Mouse (Mus musculus): ENCODE measurements around the gene Zfp64. TPM values are rescaled to one million over a fixed set of nuclear protein-coding genes. Genes with fewer than 3 reads are reported as not detected.

The Zfp64 gene
- polyA plus RNA-seq, 1 experiment from 2014 or later, result 28.0 TPM

DNA sequence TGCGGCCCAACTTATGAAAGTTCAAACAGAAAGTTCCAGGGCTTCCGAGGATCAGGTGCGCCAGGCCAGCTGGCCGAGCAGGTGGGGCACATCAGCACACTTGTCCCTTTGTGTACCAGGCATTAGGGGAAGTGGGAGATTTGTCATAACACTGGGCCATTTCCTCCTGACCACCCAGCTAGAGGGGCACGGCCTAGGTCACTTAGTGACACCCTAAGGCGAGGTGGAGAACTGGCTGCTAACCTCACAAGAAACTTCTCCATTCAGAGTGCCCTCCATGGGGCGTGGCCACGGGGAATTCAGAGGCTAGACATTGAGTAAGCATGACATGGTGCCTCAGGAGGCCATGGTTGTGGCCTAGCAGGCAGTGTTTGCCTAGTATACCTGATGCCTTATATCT, 70.7 kb downstream of the Zfp64 start:
- H3K9ac ChIP-seq (ENCODE audit: low read length), result no peak overlapping the region
- TF ChIP-seq CTCF (IDR thresholded peaks at IDR 0.05; ENCODE audit: low read depth) (no peak), EP300 (optimal IDR thresholded peaks at IDR 0.05) (no peak)
- H3K4me3 ChIP-seq (ENCODE audit: low read depth, low read length), result no peak overlapping the region
- no peak overlapping the region for H3K4me2 ChIP-seq (replicated peaks; ENCODE audit: low read depth)
- H3K9me3 ChIP-seq (ENCODE audit: control insufficient read depth, low read length), result no peaks in the 10 kb centered on the region
- WGBS, result 25% methylated on average over 8 of the region's 8 CpGs
- ATAC-seq (ENCODE audit: low FRiP score, low TSS enrichment), result peak; percentile 35
- H3K27me3 ChIP-seq (ENCODE audit: control insufficient read depth, insufficient read depth, low read length), result no peaks in the 10 kb centered on the region
- peak; percentile 32 for DNase-seq (ENCODE audit: low spot score)
- no peaks in the 10 kb centered on the region for H3K36me3 ChIP-seq (ENCODE audit: control insufficient read depth, insufficient read depth, low read length)
- H3K4me1 ChIP-seq (replicated peaks; ENCODE audit: control insufficient read depth, insufficient read depth), result no peaks in the 10 kb centered on the region
- no peak overlapping the region for H3K27ac ChIP-seq (replicated peaks)

DNA sequence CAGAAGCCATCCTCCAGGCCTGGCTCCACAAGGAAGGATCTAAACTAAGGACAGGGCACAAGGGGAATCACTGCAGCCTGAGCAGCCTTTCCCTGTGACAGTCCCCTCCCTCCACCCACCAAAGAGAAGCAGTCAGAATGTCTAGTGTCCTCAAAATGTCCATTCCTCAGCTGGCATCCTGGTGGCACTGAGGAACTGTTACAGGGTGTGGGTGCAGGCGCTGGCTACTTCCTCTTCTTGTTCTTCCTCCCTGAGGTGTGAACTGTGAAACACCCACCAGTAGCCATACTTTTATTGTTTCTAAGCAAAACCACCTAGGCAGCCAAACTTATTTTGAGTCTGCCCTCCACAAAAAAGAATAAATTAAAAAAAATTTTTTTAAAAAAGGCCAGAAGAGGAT, 72.4 kb downstream of the Zfp64 start:
- TF ChIP-seq EP300 (optimal IDR thresholded peaks at IDR 0.05) (no peak), CTCF (IDR thresholded peaks at IDR 0.05; ENCODE audit: low read depth) (no peak)
- no peak overlapping the region for H3K9ac ChIP-seq (ENCODE audit: low read length)
- WGBS, result 90% methylated on average over 1 of the region's 1 CpGs

GRCm38 (mm10) chr2:168881927-168882326, 73.5 kb downstream of the Zfp64 start:
- Histone ChIP-seq H3K36me3 (ENCODE audit: control insufficient read depth, insufficient read depth, low read length) (no peaks in the 10 kb centered on the region), H3K4me3 (ENCODE audit: low read depth, low read length) (no peak overlapping the region), H3K27me3 (ENCODE audit: control insufficient read depth, insufficient read depth, low read length) (no peaks in the 10 kb centered on the region), H3K4me1 (replicated peaks; ENCODE audit: control insufficient read depth, insufficient read depth) (no peaks in the 10 kb centered on the region), H3K9ac (ENCODE audit: low read length) (no peak overlapping the region), H3K4me2 (replicated peaks; ENCODE audit: low read depth) (no peak overlapping the region), H3K9me3 (ENCODE audit: control insufficient read depth, low read length) (no peaks in the 10 kb centered on the region), H3K27ac (replicated peaks) (no peak overlapping the region)
- TF ChIP-seq EP300 (optimal IDR thresholded peaks at IDR 0.05), result no peak
- TF ChIP-seq CTCF (IDR thresholded peaks at IDR 0.05; ENCODE audit: low read depth), result peak; percentile 79
- no peak for DNase-seq (ENCODE audit: low spot score)
- whole genome bisulfite sequencing, result 53% methylated on average over 5 of the region's 5 CpGs
- no peak for ATAC-seq (ENCODE audit: low FRiP score, low TSS enrichment)

More for the DNA sequence above, 72.4 kb downstream of the Zfp64 start:
- no peak for DNase-seq (ENCODE audit: low spot score)
- Histone ChIP-seq H3K27ac (replicated peaks) (no peak overlapping the region), H3K36me3 (ENCODE audit: control insufficient read depth, insufficient read depth, low read length) (no peaks in the 10 kb centered on the region), H3K4me3 (ENCODE audit: low read depth, low read length) (no peak overlapping the region), H3K4me1 (replicated peaks; ENCODE audit: control insufficient read depth, insufficient read depth) (no peaks in the 10 kb centered on the region), H3K27me3 (ENCODE audit: control insufficient read depth, insufficient read depth, low read length) (no peaks in the 10 kb centered on the region), H3K9me3 (ENCODE audit: control insufficient read depth, low read length) (no peaks in the 10 kb centered on the region), H3K4me2 (replicated peaks; ENCODE audit: low read depth) (no peak overlapping the region)
- no peak for ATAC-seq (ENCODE audit: low FRiP score, low TSS enrichment)

GRCm38 (mm10) chr2:168879573-168879972, 75.8 kb downstream of the Zfp64 start:
- Histone ChIP-seq H3K9me3 (ENCODE audit: control insufficient read depth, low read length) (no peaks in the 10 kb centered on the region), H3K36me3 (ENCODE audit: control insufficient read depth, insufficient read depth, low read length) (no peaks in the 10 kb centered on the region), H3K27me3 (ENCODE audit: control insufficient read depth, insufficient read depth, low read length) (no peaks in the 10 kb centered on the region), H3K4me2 (replicated peaks; ENCODE audit: low read depth) (no peak overlapping the region), H3K27ac (replicated peaks) (no peak overlapping the region), H3K4me3 (ENCODE audit: low read depth, low read length) (no peak overlapping the region), H3K4me1 (replicated peaks; ENCODE audit: control insufficient read depth, insufficient read depth) (no peaks in the 10 kb centered on the region), H3K9ac (ENCODE audit: low read length) (no peak overlapping the region)
- 84% methylated on average over 10 of the region's 10 CpGs for WGBS
- TF ChIP-seq CTCF (IDR thresholded peaks at IDR 0.05; ENCODE audit: low read depth) (peak; percentile 44), EP300 (optimal IDR thresholded peaks at IDR 0.05) (no peak)
- DNase-seq (ENCODE audit: low spot score) (no peak), ATAC-seq (ENCODE audit: low FRiP score, low TSS enrichment) (no peak)

- WGBS, result 40% methylated on average over 8 of the region's 8 CpGs
- ATAC-seq (ENCODE audit: low FRiP score, low TSS enrichment) (peak; percentile 58; the same call in 1 of the 2 replicates), DNase-seq (ENCODE audit: low spot score) (peak; percentile 48)
- H3K4me3 ChIP-seq (ENCODE audit: low read depth, low read length), result no peak overlapping the region
- no peak overlapping the region for H3K27ac ChIP-seq (replicated peaks)
- TF ChIP-seq CTCF (IDR thresholded peaks at IDR 0.05; ENCODE audit: low read depth), result no peak
- TF ChIP-seq EP300 (optimal IDR thresholded peaks at IDR 0.05), result no peak
- no peak overlapping the region for H3K9ac ChIP-seq (ENCODE audit: low read length)
- no peaks in the 10 kb centered on the region for H3K36me3 ChIP-seq (ENCODE audit: control insufficient read depth, insufficient read depth, low read length)
- no peaks in the 10 kb centered on the region for H3K9me3 ChIP-seq (ENCODE audit: control insufficient read depth, low read length)
- no peaks in the 10 kb centered on the region for H3K4me1 ChIP-seq (replicated peaks; ENCODE audit: control insufficient read depth, insufficient read depth)
- H3K4me2 ChIP-seq (replicated peaks; ENCODE audit: low read depth), result no peak overlapping the region
- H3K27me3 ChIP-seq (ENCODE audit: control insufficient read depth, insufficient read depth, low read length), result no peaks in the 10 kb centered on the region
Observed at GRCm38 (mm10) chr2:168878708-168879107, 76.7 kb downstream of the Zfp64 start.

DNA sequence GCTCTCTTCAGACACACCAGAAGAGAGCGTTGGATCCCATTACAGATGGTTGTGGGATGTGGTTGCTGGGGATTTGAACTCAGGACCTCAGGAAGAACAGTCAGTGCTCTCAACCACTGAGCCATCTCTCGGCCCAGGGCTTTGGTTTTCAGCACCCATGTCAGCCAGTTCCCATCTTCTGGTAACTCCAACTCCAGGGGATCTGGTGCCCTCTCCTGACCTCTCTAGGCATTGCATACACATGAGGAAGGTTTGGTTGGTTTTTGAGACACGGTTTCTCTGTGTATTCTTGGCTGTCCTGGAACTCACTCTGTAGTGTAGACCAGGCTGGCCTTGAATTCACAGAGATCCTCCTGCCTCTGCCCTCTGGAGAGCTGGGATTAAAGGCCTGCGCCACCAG, 77.2 kb downstream of the Zfp64 start:
- H3K4me3 ChIP-seq (ENCODE audit: low read depth, low read length), result no peak overlapping the region
- H3K9me3 ChIP-seq (ENCODE audit: control insufficient read depth, low read length), result no peaks in the 10 kb centered on the region
- H3K9ac ChIP-seq (ENCODE audit: low read length), result no peak overlapping the region
- H3K36me3 ChIP-seq (ENCODE audit: control insufficient read depth, insufficient read depth, low read length), result no peaks in the 10 kb centered on the region
- no peaks in the 10 kb centered on the region for H3K27me3 ChIP-seq (ENCODE audit: control insufficient read depth, insufficient read depth, low read length)
- no peaks in the 10 kb centered on the region for H3K4me1 ChIP-seq (replicated peaks; ENCODE audit: control insufficient read depth, insufficient read depth)
- H3K4me2 ChIP-seq (replicated peaks; ENCODE audit: low read depth), result no peak overlapping the region
- 86% methylated on average over 4 of the region's 4 CpGs for WGBS
- no peak for DNase-seq (ENCODE audit: low spot score)
- TF ChIP-seq CTCF (IDR thresholded peaks at IDR 0.05; ENCODE audit: low read depth) (peak; percentile 57), EP300 (optimal IDR thresholded peaks at IDR 0.05) (no peak)
- no peak for ATAC-seq (ENCODE audit: low FRiP score, low TSS enrichment)
- H3K27ac ChIP-seq (replicated peaks), result no peak overlapping the region
